Mouse (Mus musculus): ENCODE measurements at regions not wholly inside any gene's neighbourhood (a gene's known extent, or its start where the extent isn't known, plus 50 kb on each side); places are given as distances from the start of the nearest gene placed in this dataset.

DNA sequence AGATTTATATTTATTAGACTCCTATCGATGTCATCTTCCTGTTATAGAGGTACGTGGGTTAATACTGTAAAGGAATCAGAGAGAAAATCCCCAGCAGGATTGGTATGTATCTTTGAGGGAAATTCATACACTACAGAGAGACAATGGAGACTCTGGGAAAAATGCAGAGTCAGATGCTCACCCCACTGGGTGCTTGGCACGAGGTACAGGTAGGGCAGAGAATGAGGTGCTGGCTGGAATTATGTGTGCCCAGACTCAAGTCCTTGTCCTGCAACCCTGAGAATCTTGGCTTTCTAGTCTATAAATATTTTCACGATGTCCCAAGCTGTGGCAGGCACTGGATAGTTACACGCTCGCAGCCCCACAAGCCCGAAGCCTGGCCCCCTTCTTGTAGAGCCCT, 57.8 kb upstream of the Cry1 start:
- 83% methylated on average over 7 of the region's 7 CpGs for WGBS
- Histone ChIP-seq H3K36me3 (ENCODE audit: control insufficient read depth, insufficient read depth, low read length) (no peaks in the 10 kb centered on the region), H3K4me2 (ENCODE audit: low read length) (no peak overlapping the region), H3K4me1 (ENCODE audit: control insufficient read depth in 2 of 2, insufficient read depth in 2 of 2, low read length in 2 of 2) (no peaks in the 10 kb centered on the region), H3K9me3 (ENCODE audit: control insufficient read depth, low read length) (no peaks in the 10 kb centered on the region), H3K27ac (replicated peaks in 1 of 2; ENCODE audit: control insufficient read depth in 1 of 2, insufficient read depth in 1 of 2, low read depth in 2 of 2, low read length in 2 of 2) (no peak overlapping the region), H3K27me3 (ENCODE audit: control insufficient read depth, insufficient read depth, low read length) (no peaks in the 10 kb centered on the region), H3K4me3 (ENCODE audit: control insufficient read depth in 1 of 2, insufficient read depth in 1 of 2, low read depth in 1 of 2, low read length in 2 of 2) (no peak overlapping the region), H3K9ac (ENCODE audit: low read length) (no peak overlapping the region)
- ATAC-seq (ENCODE audit: insufficient number of reproducible peaks, insufficient read depth, low FRiP score, low read depth) = no peak

DNA sequence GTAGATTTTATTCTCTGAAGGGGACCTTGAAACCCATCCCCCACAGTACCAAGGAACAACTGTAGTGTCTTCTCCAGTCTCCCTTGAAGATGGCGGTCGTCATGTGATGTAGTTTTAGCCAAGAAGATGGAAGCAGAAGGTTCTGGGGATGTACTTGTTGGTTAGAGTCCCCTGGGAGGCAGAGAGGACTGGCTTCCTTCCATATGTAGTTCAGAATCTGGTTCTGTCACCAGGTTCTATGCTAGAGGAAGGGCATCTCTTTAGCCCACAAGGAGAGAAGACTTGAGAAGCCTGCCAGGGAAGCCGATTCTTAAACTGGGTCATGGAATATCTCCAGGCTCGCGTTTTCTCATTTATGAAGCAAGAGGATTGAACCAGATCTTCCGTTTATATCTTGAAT, 58.7 kb upstream of the Cry1 start:
- 81% methylated on average over 6 of the region's 6 CpGs for WGBS
- Histone ChIP-seq H3K9me3 (ENCODE audit: control insufficient read depth, low read length) (no peaks in the 10 kb centered on the region), H3K27me3 (ENCODE audit: control insufficient read depth, insufficient read depth, low read length) (no peaks in the 10 kb centered on the region), H3K27ac (replicated peaks in 1 of 2; ENCODE audit: control insufficient read depth in 1 of 2, insufficient read depth in 1 of 2, low read depth in 2 of 2, low read length in 2 of 2) (no peak overlapping the region), H3K4me3 (ENCODE audit: control insufficient read depth in 1 of 2, insufficient read depth in 1 of 2, low read depth in 1 of 2, low read length in 2 of 2) (no peak overlapping the region), H3K9ac (ENCODE audit: low read length) (no peak overlapping the region), H3K4me1 (ENCODE audit: control insufficient read depth in 2 of 2, insufficient read depth in 2 of 2, low read length in 2 of 2) (no peaks in the 10 kb centered on the region), H3K36me3 (ENCODE audit: control insufficient read depth, insufficient read depth, low read length) (no peaks in the 10 kb centered on the region), H3K4me2 (ENCODE audit: low read length) (no peak overlapping the region)
- ATAC-seq (ENCODE audit: insufficient number of reproducible peaks, insufficient read depth, low FRiP score, low read depth) = no peak

DNA sequence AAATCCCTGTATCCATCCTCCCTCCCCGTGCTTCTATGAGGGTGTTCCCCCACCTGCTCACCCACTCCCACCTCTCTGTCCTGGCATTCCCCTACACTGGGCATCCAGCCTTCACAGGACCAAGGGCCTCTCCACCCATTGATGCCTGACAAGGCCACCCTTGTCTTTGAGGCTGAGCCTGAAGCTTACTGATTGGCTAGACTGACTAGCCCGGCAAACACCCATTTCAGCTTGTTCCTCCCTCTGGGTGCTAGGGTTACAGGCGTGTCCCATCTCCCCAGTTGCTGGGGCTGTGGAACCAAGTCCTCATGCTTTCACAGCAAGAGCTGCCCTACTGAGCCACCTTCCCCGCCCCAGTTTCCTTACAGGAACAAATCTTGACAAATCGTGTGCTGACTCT, 80.9 kb upstream of the Cry1 start:
- Histone ChIP-seq H3K4me2 (ENCODE audit: low read length) (no peak overlapping the region), H3K4me1 (ENCODE audit: control insufficient read depth in 2 of 2, insufficient read depth in 2 of 2, low read length in 2 of 2) (no peaks in the 10 kb centered on the region), H3K36me3 (ENCODE audit: control insufficient read depth, insufficient read depth, low read length) (no peaks in the 10 kb centered on the region), H3K9ac (ENCODE audit: low read length) (no peak overlapping the region), H3K27ac (replicated peaks in 1 of 2; ENCODE audit: control insufficient read depth in 1 of 2, insufficient read depth in 1 of 2, low read depth in 2 of 2, low read length in 2 of 2) (no peak overlapping the region), H3K9me3 (ENCODE audit: control insufficient read depth, low read length) (no peaks in the 10 kb centered on the region), H3K4me3 (ENCODE audit: control insufficient read depth in 1 of 2, insufficient read depth in 1 of 2, low read depth in 1 of 2, low read length in 2 of 2) (no peak overlapping the region), H3K27me3 (ENCODE audit: control insufficient read depth, insufficient read depth, low read length) (no peaks in the 10 kb centered on the region; the same call in 1 of the 2 replicates)
- no peak for ATAC-seq (ENCODE audit: insufficient number of reproducible peaks, insufficient read depth, low FRiP score, low read depth)
- 25% methylated on average over 5 of the region's 5 CpGs for WGBS

DNA sequence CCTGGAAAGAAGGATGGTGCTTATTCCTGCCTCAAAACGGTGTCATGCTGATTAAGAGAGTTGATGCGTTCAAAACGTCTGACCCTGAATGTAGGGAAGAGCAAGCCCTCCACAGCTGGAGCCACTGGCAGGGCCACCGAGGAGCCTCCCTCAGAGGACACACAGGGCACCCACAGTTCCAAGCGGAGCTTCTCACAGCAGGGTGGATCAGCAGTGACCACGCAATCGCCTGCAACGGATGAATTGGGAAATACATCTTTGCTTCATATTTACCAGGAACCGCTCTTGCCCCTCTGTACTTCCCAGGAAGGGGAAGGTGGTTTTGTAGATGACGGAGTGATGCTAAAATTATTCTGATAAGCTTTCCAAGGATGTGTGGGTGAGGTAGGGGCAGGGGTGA, 81.3 kb upstream of the Cry1 start:
- ATAC-seq (ENCODE audit: insufficient number of reproducible peaks, insufficient read depth, low FRiP score, low read depth) = no peak
- Histone ChIP-seq H3K4me2 (ENCODE audit: low read length) (no peak overlapping the region), H3K4me3 (ENCODE audit: control insufficient read depth in 1 of 2, insufficient read depth in 1 of 2, low read depth in 1 of 2, low read length in 2 of 2) (no peak overlapping the region), H3K36me3 (ENCODE audit: control insufficient read depth, insufficient read depth, low read length) (no peaks in the 10 kb centered on the region), H3K27ac (replicated peaks in 1 of 2; ENCODE audit: control insufficient read depth in 1 of 2, insufficient read depth in 1 of 2, low read depth in 2 of 2, low read length in 2 of 2) (no peak overlapping the region), H3K9ac (ENCODE audit: low read length) (no peak overlapping the region), H3K4me1 (ENCODE audit: control insufficient read depth in 2 of 2, insufficient read depth in 2 of 2, low read length in 2 of 2) (no peaks in the 10 kb centered on the region), H3K9me3 (ENCODE audit: control insufficient read depth, low read length) (no peaks in the 10 kb centered on the region), H3K27me3 (ENCODE audit: control insufficient read depth, insufficient read depth, low read length) (no peaks in the 10 kb centered on the region; the same call in 1 of the 2 replicates)
- 19% methylated on average over 10 of the region's 10 CpGs for WGBS

DNA sequence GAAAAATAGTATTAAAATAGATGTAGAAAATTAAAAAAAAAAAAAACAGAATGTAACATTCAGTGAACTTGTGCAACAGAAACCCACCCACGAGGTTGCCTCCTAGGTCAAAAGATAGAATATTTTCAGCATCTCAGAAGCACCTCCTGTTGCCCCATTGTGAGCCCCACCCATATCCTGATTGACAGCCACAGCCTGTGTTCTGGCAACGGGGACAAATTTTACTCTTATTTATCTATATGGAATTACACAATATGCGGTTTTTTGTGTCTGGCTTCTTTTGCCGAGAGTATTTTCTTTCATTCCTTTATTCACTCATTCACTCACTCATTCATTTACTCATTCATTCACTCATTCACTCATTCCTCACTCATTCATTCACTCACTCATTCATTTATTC, 81.9 kb upstream of the Cry1 start:
- Histone ChIP-seq H3K36me3 (ENCODE audit: control insufficient read depth, insufficient read depth, low read length) (no peaks in the 10 kb centered on the region), H3K27ac (replicated peaks in 1 of 2; ENCODE audit: control insufficient read depth in 1 of 2, insufficient read depth in 1 of 2, low read depth in 2 of 2, low read length in 2 of 2) (no peak overlapping the region), H3K4me1 (ENCODE audit: control insufficient read depth in 2 of 2, insufficient read depth in 2 of 2, low read length in 2 of 2) (no peaks in the 10 kb centered on the region), H3K4me3 (ENCODE audit: control insufficient read depth in 1 of 2, insufficient read depth in 1 of 2, low read depth in 1 of 2, low read length in 2 of 2) (no peak overlapping the region), H3K4me2 (ENCODE audit: low read length) (no peak overlapping the region), H3K9ac (ENCODE audit: low read length) (no peak overlapping the region), H3K27me3 (ENCODE audit: control insufficient read depth, insufficient read depth, low read length) (no peaks in the 10 kb centered on the region; the same call in 1 of the 2 replicates), H3K9me3 (ENCODE audit: control insufficient read depth, low read length) (no peaks in the 10 kb centered on the region)
- no peak for ATAC-seq (ENCODE audit: insufficient number of reproducible peaks, insufficient read depth, low FRiP score, low read depth)
- 65% methylated on average over 4 of the region's 4 CpGs for WGBS

DNA sequence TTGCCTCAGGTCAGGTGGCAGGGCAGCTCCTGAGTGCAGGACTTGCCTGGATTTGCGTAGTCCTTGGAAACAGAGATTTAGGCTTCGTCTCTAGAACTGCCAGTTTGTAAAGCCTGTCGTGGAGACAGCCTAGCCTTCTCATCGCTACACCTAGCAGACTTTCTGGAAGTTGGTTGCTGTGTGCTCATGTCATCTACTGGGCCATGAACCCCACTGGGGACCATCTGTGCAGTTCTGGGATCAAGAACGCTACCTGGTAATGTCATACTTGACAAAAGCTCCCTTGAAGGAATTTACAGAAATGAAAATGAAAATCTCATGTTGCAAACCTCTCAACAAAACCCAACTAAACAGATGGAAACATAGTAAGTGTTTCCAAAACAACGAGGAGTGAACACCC, 85.3 kb upstream of the Cry1 start:
- no peak overlapping the region for H3K4me3 ChIP-seq (ENCODE audit: control insufficient read depth in 1 of 2, insufficient read depth in 1 of 2, low read depth in 1 of 2, low read length in 2 of 2)
- H3K27me3 ChIP-seq (ENCODE audit: control insufficient read depth, insufficient read depth, low read length) = no peaks in the 10 kb centered on the region; the same call in 1 of the 2 replicates
- H3K36me3 ChIP-seq (ENCODE audit: control insufficient read depth, insufficient read depth, low read length) = no peaks in the 10 kb centered on the region
- no peak overlapping the region for H3K4me2 ChIP-seq (ENCODE audit: low read length)
- no peaks in the 10 kb centered on the region for H3K4me1 ChIP-seq (ENCODE audit: control insufficient read depth in 2 of 2, insufficient read depth in 2 of 2, low read length in 2 of 2)
- no peak overlapping the region for H3K9ac ChIP-seq (ENCODE audit: low read length)
- ATAC-seq (ENCODE audit: insufficient number of reproducible peaks, insufficient read depth, low FRiP score, low read depth) = no peak
- no peaks in the 10 kb centered on the region for H3K9me3 ChIP-seq (ENCODE audit: control insufficient read depth, low read length)
- 78% methylated on average over 6 of the region's 6 CpGs for WGBS
- no peak overlapping the region for H3K27ac ChIP-seq (replicated peaks in 1 of 2; ENCODE audit: control insufficient read depth in 1 of 2, insufficient read depth in 1 of 2, low read depth in 2 of 2, low read length in 2 of 2)

DNA sequence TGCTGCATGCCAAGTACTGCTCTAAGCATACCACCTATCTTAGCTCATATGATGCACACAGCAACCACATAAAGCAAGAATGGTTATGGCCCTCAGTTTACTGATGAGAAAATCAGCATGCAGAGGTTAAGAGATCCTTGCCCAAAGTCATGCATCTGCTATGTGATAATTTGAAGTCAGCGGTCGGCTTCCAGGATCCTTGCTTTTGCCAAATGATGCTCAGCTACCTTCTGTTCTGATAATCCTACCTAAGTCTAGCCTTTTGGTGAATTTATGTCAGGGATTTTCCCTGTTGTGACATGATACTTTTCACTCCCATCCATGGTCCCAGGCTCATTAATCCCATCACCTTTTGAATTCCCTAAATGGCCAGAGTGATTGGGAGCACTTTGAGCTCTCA, 91.9 kb upstream of the Cry1 start:
- no peaks in the 10 kb centered on the region for H3K4me1 ChIP-seq (ENCODE audit: control insufficient read depth in 2 of 2, insufficient read depth in 2 of 2, low read length in 2 of 2)
- no peak for ATAC-seq (ENCODE audit: insufficient number of reproducible peaks, insufficient read depth, low FRiP score, low read depth)
- WGBS = 86% methylated on average over 2 of the region's 2 CpGs

DNA sequence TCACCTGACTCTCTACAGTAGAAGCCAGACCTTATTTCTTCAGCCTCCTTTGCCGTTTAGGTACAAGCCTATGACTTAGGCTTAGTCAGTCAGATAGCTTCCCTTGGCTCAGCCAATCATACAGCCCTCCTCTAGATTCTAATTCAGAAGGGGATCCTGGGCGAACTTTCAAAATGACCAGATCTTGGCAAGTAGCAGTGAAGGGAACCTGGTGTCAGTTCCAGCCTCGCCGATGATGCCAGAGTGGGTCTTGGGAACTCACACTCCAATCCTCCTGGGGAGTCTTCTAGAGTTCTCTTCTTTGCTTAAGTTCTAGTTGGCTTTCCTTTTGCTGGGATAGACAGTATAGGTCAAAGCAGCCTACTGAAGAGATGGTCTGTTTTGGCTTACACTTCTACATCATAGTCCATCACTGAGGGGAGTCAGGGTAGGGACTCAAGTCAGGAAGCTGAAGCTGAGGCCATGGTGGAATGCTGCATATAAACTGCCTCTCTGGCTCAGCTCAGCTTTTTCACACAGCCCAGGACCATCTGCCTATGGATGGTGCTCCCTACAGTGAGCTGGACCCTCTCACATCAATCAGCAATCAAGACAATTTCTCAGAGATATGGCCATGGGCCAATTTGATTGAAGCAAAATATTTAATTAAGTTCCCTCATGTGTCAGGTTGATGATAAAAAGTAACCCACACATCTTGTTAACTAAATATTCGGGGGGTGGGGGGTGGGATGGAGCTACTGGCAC, 94.7 kb upstream of the Btbd11 start:
- ATAC-seq (ENCODE audit: insufficient number of reproducible peaks, insufficient read depth, low FRiP score, low read depth) = no peak

More for the DNA sequence above, 91.9 kb upstream of the Cry1 start:
- H3K4me3 ChIP-seq (ENCODE audit: control insufficient read depth in 1 of 2, insufficient read depth in 1 of 2, low read depth in 1 of 2, low read length in 2 of 2) = no peak overlapping the region
- H3K9ac ChIP-seq (ENCODE audit: low read length) = no peak overlapping the region
- no peaks in the 10 kb centered on the region for H3K36me3 ChIP-seq (ENCODE audit: control insufficient read depth, insufficient read depth, low read length)
- H3K9me3 ChIP-seq (ENCODE audit: control insufficient read depth, low read length) = no peaks in the 10 kb centered on the region
- no peaks in the 10 kb centered on the region for H3K27me3 ChIP-seq (ENCODE audit: control insufficient read depth, insufficient read depth, low read length)
- no peak overlapping the region for H3K27ac ChIP-seq (replicated peaks in 1 of 2; ENCODE audit: control insufficient read depth in 1 of 2, insufficient read depth in 1 of 2, low read depth in 2 of 2, low read length in 2 of 2)
- H3K4me2 ChIP-seq (ENCODE audit: low read length) = no peak overlapping the region

More for the DNA sequence above, 94.7 kb upstream of the Btbd11 start:
- Histone ChIP-seq H3K4me3 (ENCODE audit: control insufficient read depth in 1 of 2, insufficient read depth in 1 of 2, low read depth in 1 of 2, low read length in 2 of 2) (no peak overlapping the region), H3K36me3 (ENCODE audit: control insufficient read depth, insufficient read depth, low read length) (no peaks in the 10 kb centered on the region), H3K9ac (ENCODE audit: low read length) (no peak overlapping the region), H3K9me3 (ENCODE audit: control insufficient read depth, low read length) (no peaks in the 10 kb centered on the region), H3K4me1 (ENCODE audit: control insufficient read depth in 2 of 2, insufficient read depth in 2 of 2, low read length in 2 of 2) (no peaks in the 10 kb centered on the region), H3K4me2 (ENCODE audit: low read length) (no peak overlapping the region), H3K27me3 (ENCODE audit: control insufficient read depth, insufficient read depth, low read length) (no peaks in the 10 kb centered on the region), H3K27ac (replicated peaks in 1 of 2; ENCODE audit: control insufficient read depth in 1 of 2, insufficient read depth in 1 of 2, low read depth in 2 of 2, low read length in 2 of 2) (no peak overlapping the region)
- 81% methylated on average over 5 of the region's 5 CpGs for WGBS
